Mouse (Mus musculus) forebrain, embryonic 10.5 days (tissue): ENCODE measurements around the gene Ddr1. TPM values are rescaled to one million over a fixed set of nuclear protein-coding genes. Genes with fewer than 3 reads are reported as not detected.

ENCODE experiments used
- DNase-seq: peaks from one replicate; pipeline ENCODE4 v3.0.0-alpha.2; 2017; ENCODE audit warnings: low spot score; ENCODE audit errors: extremely low spot score
- H3K27ac ChIP-seq: fragments of 300-500 bp; sonication (generic); 2 replicates; pipeline ENCODE4 v1.5.1; 2016; ENCODE audit warnings: mild to moderate bottlenecking
- H3K27me3 ChIP-seq: fragments of 300-500 bp; sonication (generic); 2 replicates; pipeline ENCODE4 v1.6.1; 2016; ENCODE audit warnings: mild to moderate bottlenecking; ENCODE audit not compliant: poor library complexity, severe bottlenecking
- H3K36me3 ChIP-seq: fragments of 300-500 bp; sonication (generic); replicated peaks from 2 replicates; pipeline ENCODE4 v1.6.1; 2016; ENCODE audit warnings: mild to moderate bottlenecking, moderate library complexity
- H3K4me1 ChIP-seq: fragments of 300-500 bp; sonication (generic); 2 replicates; pipeline ENCODE4 v1.6.1; 2016
- H3K4me3 ChIP-seq: fragments of 300-500 bp; sonication (generic); 2 replicates; pipeline ENCODE4 v1.5.1; 2016; ENCODE audit warnings: mild to moderate bottlenecking, moderate library complexity
- H3K9me3 ChIP-seq: fragments of 300-500 bp; sonication (generic); 2 replicates; pipeline ENCODE4 v1.6.1; 2016; ENCODE audit warnings: mild to moderate bottlenecking, moderate library complexity
- WGBS: fragments of 180-500 bp; shearing (Covaris S2); methylation state at CpG from one replicate; pipeline ENCODE4 v1.1.7; 2016; 5-methylcytosine and 5-hydroxymethylcytosine counted together
- polyA plus RNA-seq: library from polyadenylated mRNA; unstranded; fragments of >200 nt; fragmentation: Nextera tagmentation; extraction: Ambion mirVana; gene quantifications from 2 replicates; pipeline ENCODE4 v1.2.1, GENCODE M21; 2016

The Ddr1 gene
- polyA plus RNA-seq, 1 experiment from 2014 or later = 112 TPM

GRCm38 (mm10) chr17:35680591-35680990 is 23.8 kb downstream of the Ddr1 start:
- no peak for DNase-seq
- Histone ChIP-seq H3K27me3 (no peaks in the 10 kb centered on the region), H3K9me3 (no peaks in the 10 kb centered on the region), H3K36me3 (peaks cover 63% of the 10 kb centered on the region), H3K4me1 (peaks cover 5% of the 10 kb centered on the region; the same call in 1 of the 2 replicates), H3K27ac (no peak overlapping the region), H3K4me3 (no peak overlapping the region)
- 69% methylated on average over 6 of the region's 6 CpGs for WGBS

- Histone ChIP-seq H3K27ac (peak within 1 kb of the TSS; percentile 86), H3K9me3 (no peaks in the 10 kb centered on the region), H3K4me3 (peak within 1 kb of the TSS; percentile 76), H3K36me3 (peaks cover 24% of the 10 kb centered on the region), H3K4me1 (peaks cover 14% of the 10 kb centered on the region), H3K27me3 (no peaks in the 10 kb centered on the region)
- DNase-seq = peak; percentile 80
- WGBS = 2% methylated on average over 23 of the region's 23 CpGs
These were observed 30.9 kb downstream of the Ddr1 start, which contains the start of gene Gtf2h4 for GRCm38 (mm10) chr17:35673416-35674035. TSS of gene Gtf2h4 (minus strand) at chr17:35673739.

DNA sequence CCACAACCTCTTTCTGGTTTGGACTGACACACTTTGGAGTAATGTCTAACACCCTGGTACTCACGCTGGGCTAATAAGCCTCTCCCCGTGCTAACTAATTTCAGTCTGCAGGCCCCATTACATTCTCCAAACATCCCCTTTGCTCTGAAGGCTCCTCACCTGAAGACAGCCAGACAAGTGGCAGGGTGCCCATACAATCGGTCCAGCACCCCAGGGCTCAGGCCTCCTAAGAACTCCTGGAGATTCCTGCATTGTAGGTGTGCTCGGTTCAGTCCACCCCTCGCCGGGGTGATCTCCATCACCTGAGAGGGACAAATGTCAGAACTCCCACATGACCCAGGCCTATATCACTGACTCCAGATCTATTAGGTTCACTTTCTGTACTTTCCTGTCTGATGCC is 31.9 kb downstream of the Ddr1 start:
- Histone ChIP-seq H3K9me3 (no peaks in the 10 kb centered on the region), H3K36me3 (peaks cover 24% of the 10 kb centered on the region), H3K27me3 (no peaks in the 10 kb centered on the region), H3K4me1 (peaks cover 22% of the 10 kb centered on the region), H3K27ac (no peak overlapping the region), H3K4me3 (peak overlapping the region; percentile 76)
- 87% methylated on average over 6 of the region's 6 CpGs for WGBS
- DNase-seq = no peak

- no peak overlapping the region for H3K4me3 ChIP-seq
- DNase-seq = no peak
- H3K27ac ChIP-seq = no peak overlapping the region
- peaks cover 25% of the 10 kb centered on the region for H3K4me1 ChIP-seq
- H3K9me3 ChIP-seq = no peaks in the 10 kb centered on the region
- no peaks in the 10 kb centered on the region for H3K27me3 ChIP-seq
- WGBS = 92% methylated on average over 6 of the region's 6 CpGs
- H3K36me3 ChIP-seq = peaks cover 24% of the 10 kb centered on the region
These were observed 32.6 kb downstream of the Ddr1 start for GRCm38 (mm10) chr17:35671846-35672245.

- Histone ChIP-seq H3K4me1 (peaks cover 39% of the 10 kb centered on the region), H3K4me3 (no peak overlapping the region), H3K27ac (no peak overlapping the region), H3K27me3 (no peaks in the 10 kb centered on the region), H3K9me3 (no peaks in the 10 kb centered on the region), H3K36me3 (peaks cover 37% of the 10 kb centered on the region)
- 93% methylated on average over 9 of the region's 9 CpGs for WGBS
- no peak for DNase-seq
These were observed 34.7 kb downstream of the Ddr1 start for GRCm38 (mm10) chr17:35669731-35670130.

- peak within 1 kb of the TSS; percentile 94 for H3K27ac ChIP-seq
- peaks cover 31% of the 10 kb centered on the region for H3K4me1 ChIP-seq
- H3K4me3 ChIP-seq = peak within 1 kb of the TSS; percentile 60
- no peaks in the 10 kb centered on the region for H3K27me3 ChIP-seq
- DNase-seq = peak; percentile 95
- WGBS = under 1% methylated on average over 61 of the region's 61 CpGs
- H3K36me3 ChIP-seq = peaks cover 57% of the 10 kb centered on the region
- no peaks in the 10 kb centered on the region for H3K9me3 ChIP-seq
These were observed 36.9 kb downstream of the Ddr1 start, which contains the start of gene Vars2 for GRCm38 (mm10) chr17:35667334-35668065. TSS of gene Vars2 (minus strand) at chr17:35667592.

DNA sequence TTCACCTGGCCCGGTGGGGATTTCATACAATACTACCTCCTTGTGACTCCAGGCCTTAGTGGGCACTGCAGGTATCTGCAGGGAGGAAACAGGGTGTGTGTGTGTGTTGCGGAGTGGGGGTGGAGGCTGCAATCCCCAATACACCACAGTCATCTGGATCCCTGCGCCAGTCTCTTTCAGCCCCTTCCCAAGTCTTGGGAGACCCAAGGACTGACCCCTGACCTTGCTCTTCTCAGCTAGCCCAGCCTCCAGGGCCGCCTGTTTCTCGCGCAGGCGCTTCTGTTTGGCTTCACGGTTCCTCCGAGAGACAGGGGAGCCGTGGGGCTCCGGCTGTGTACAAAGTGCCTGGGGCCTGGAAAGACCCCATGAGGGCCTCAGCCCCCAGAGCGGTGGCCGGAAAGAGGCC is 37.6 kb downstream of the Ddr1 start:
- peak overlapping the region; percentile 94 for H3K27ac ChIP-seq
- peaks cover 60% of the 10 kb centered on the region for H3K36me3 ChIP-seq
- peak overlapping the region; percentile 60 for H3K4me3 ChIP-seq
- H3K27me3 ChIP-seq = no peaks in the 10 kb centered on the region
- WGBS = 3% methylated on average over 13 of the region's 13 CpGs
- peaks cover 26% of the 10 kb centered on the region for H3K4me1 ChIP-seq
- H3K9me3 ChIP-seq = no peaks in the 10 kb centered on the region
- peak; percentile 67 for DNase-seq

GRCm38 (mm10) chr17:35665957-35666515 is 38.4 kb downstream of the Ddr1 start:
- Histone ChIP-seq H3K27ac (peak overlapping the region; percentile 2; the same call in 1 of the 2 replicates), H3K4me3 (peak overlapping the region; percentile 60; the same call in 1 of the 2 replicates), H3K4me1 (peaks cover 25% of the 10 kb centered on the region), H3K9me3 (no peaks in the 10 kb centered on the region), H3K36me3 (peaks cover 67% of the 10 kb centered on the region), H3K27me3 (no peaks in the 10 kb centered on the region)
- 80% methylated on average over 17 of the region's 17 CpGs for WGBS
- DNase-seq = no peak

DNA sequence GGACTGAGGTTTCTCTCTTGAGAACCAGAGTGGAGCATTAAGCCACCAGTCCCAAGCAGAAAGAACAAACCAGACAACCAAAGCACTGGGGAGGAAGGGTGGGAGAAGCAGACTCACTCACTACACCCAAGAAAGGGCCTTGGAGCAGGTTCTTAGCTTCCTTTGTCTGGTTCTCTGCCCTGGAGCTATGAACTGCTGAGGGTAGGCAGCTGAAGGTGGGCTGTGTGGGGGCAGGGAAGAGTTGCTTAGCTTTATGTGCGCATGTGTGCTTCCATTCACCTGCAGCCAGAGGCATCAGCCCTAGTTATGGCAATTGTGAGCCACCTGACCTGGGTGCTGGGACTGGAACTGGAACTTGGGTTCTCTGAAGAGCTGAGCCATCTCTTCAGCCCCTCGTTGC is 51.3 kb downstream of the Ddr1 start:
- H3K4me3 ChIP-seq = no peak overlapping the region
- peaks cover 39% of the 10 kb centered on the region for H3K36me3 ChIP-seq
- DNase-seq = no peak
- H3K27ac ChIP-seq = 0 out of 2 replicates have a peak overlapping the region, but pooled peaks have one; percentile 3
- H3K4me1 ChIP-seq = peaks cover 32% of the 10 kb centered on the region
- no peaks in the 10 kb centered on the region for H3K9me3 ChIP-seq
- 84% methylated on average over 2 of the region's 2 CpGs for WGBS
- no peaks in the 10 kb centered on the region for H3K27me3 ChIP-seq

DNA sequence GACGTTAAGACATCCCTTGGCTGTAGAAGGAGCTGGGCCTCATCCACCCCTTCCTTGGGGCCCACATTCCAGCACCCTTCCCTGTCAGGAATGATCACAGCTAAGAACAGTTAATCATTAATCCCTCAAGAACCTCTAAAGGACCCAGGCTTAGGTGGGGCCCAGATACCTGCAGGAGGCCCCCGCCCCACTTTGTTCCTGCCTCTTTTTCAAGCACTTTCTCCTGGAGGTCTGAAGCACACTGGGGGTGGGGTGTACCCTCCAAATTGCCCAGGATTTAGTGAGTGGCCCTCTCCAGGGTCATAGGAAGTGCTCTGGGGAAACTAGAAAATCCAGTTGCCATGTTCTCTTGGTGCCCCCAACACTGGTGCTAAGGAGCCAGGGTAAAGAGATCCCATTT is 55.0 kb downstream of the Ddr1 start:
- Histone ChIP-seq H3K9me3 (no peaks in the 10 kb centered on the region), H3K36me3 (peaks cover 2% of the 10 kb centered on the region), H3K4me1 (peaks cover 14% of the 10 kb centered on the region), H3K27ac (no peak overlapping the region), H3K4me3 (no peak overlapping the region), H3K27me3 (no peaks in the 10 kb centered on the region)
- WGBS = 73% methylated on average over 2 of the region's 2 CpGs
- no peak for DNase-seq

- no peak within 1 kb of the TSS for H3K27ac ChIP-seq
- DNase-seq = no peak
- WGBS = 77% methylated on average over 13 of the region's 13 CpGs
These were observed 60.7 kb downstream of the Ddr1 start, which contains the start of gene Mucl3 for GRCm38 (mm10) chr17:35643609-35644236. TSS of gene Mucl3 (minus strand) at chr17:35643695.

GRCm38 (mm10) chr17:35639352-35639751 is 65.1 kb downstream of the Ddr1 start:
- no peaks in the 10 kb centered on the region for H3K9me3 ChIP-seq
- DNase-seq = no peak
- H3K4me3 ChIP-seq = 0 out of 2 replicates have a peak overlapping the region, but pooled peaks have one; percentile 25
- H3K27ac ChIP-seq = no peak overlapping the region
- H3K4me1 ChIP-seq = peaks cover 5% of the 10 kb centered on the region
- no peaks in the 10 kb centered on the region for H3K36me3 ChIP-seq
- H3K27me3 ChIP-seq = peaks cover 11% of the 10 kb centered on the region
- WGBS = 90% methylated on average over 6 of the region's 6 CpGs

More at GRCm38 (mm10) chr17:35643609-35644236, 60.7 kb downstream of the Ddr1 start, which contains the start of gene Mucl3:
- Histone ChIP-seq H3K9me3 (no peaks in the 10 kb centered on the region), H3K27me3 (no peaks in the 10 kb centered on the region; the same call in 1 of the 2 replicates), H3K4me1 (no peaks in the 10 kb centered on the region), H3K36me3 (no peaks in the 10 kb centered on the region), H3K4me3 (no peak within 1 kb of the TSS)
